Mouse (Mus musculus) myocyte (in vitro differentiated cells): ENCODE measurements around the gene Atad2b. TPM values are rescaled to one million over a fixed set of nuclear protein-coding genes. Genes with fewer than 3 reads are reported as not detected.

Experiments used
- H3K27me3 ChIP-seq: one replicate; pipeline ENCODE4 v1.6.1; 2011; ENCODE audit not compliant: control insufficient read depth, insufficient read depth, insufficient read length
- H3K36me3 ChIP-seq: one replicate; pipeline ENCODE4 v1.6.1; 2011; ENCODE audit not compliant: control insufficient read depth, insufficient read depth
- H3K4me2 ChIP-seq: one replicate; pipeline ENCODE4 v1.6.1; 2011; ENCODE audit warnings: low read depth, control low read depth
- H3K4me3 ChIP-seq: one replicate; pipeline ENCODE4 v1.5.1; 2011; ENCODE audit warnings: mild to moderate bottlenecking, control low read depth, moderate library complexity
- H3K79me2 ChIP-seq: one replicate; pipeline ENCODE4 v1.6.1; 2011; ENCODE audit not compliant: control insufficient read depth, insufficient read depth
- H3ac ChIP-seq: one replicate; pipeline ENCODE4 v1.6.1; 2011; ENCODE audit not compliant: control insufficient read depth, insufficient read length
- CEBPB ChIP-seq: IDR thresholded peaks from 2 replicates; pipeline ENCODE4 v1.6.1; 2011; ENCODE audit warnings: mild to moderate bottlenecking, moderate library complexity; ENCODE audit not compliant: poor library complexity, insufficient read depth, severe bottlenecking
- E2F4 ChIP-seq: IDR thresholded peaks from one replicate; pipeline ENCODE4 v1.6.1; 2011; ENCODE audit warnings: mild to moderate bottlenecking, control low read depth, moderate library complexity; ENCODE audit not compliant: insufficient read depth
- MAX ChIP-seq: IDR thresholded peaks from one replicate; pipeline ENCODE4 v1.6.1; 2011; ENCODE audit warnings: low read depth, mild to moderate bottlenecking, control low read depth
- MYOD1 ChIP-seq, 3 experiments: IDR thresholded peaks; one replicate each; pipeline ENCODE4 v1.6.1; 2011; ENCODE audit warnings: control low read depth in 2 of 3, low read depth in 2 of 3, mild to moderate bottlenecking in 2 of 3, moderate library complexity in 1 of 3; ENCODE audit not compliant: insufficient read length in 2 of 3, control insufficient read depth in 1 of 3
- MYOG ChIP-seq, 3 experiments: IDR thresholded peaks; one replicate each; pipeline ENCODE4 v1.6.1; 2011; ENCODE audit warnings: control low read depth in 2 of 3, low read depth in 2 of 3, mild to moderate bottlenecking in 2 of 3; ENCODE audit not compliant: insufficient read length in 2 of 3, control insufficient read depth in 1 of 3, insufficient read depth in 1 of 3
- POLR2A ChIP-seq: IDR thresholded peaks from one replicate; pipeline ENCODE4 v1.6.1; 2011; ENCODE audit warnings: low read depth, mild to moderate bottlenecking, control low read depth, moderate library complexity; ENCODE audit not compliant: insufficient read length
- POLR2AphosphoS2 ChIP-seq: IDR thresholded peaks from one replicate; pipeline ENCODE4 v1.6.1; 2011; ENCODE audit warnings: low read depth, control low read depth; ENCODE audit not compliant: insufficient read length
- REST ChIP-seq: IDR thresholded peaks from one replicate; pipeline ENCODE4 v1.6.1; 2011; ENCODE audit warnings: mild to moderate bottlenecking, control low read depth, moderate library complexity; ENCODE audit not compliant: insufficient read depth, insufficient read length
- SRF ChIP-seq: IDR thresholded peaks from one replicate; pipeline ENCODE4 v1.6.1; 2011; ENCODE audit warnings: low read depth; ENCODE audit not compliant: control insufficient read depth, insufficient read length
- TCF12 ChIP-seq: IDR thresholded peaks from one replicate; pipeline ENCODE4 v1.6.1; 2011; ENCODE audit warnings: mild to moderate bottlenecking, control low read depth; ENCODE audit not compliant: poor library complexity, insufficient read depth, severe bottlenecking
- TCF3 ChIP-seq: IDR thresholded peaks from one replicate; pipeline ENCODE4 v1.6.1; 2011; ENCODE audit warnings: low read depth, control low read depth; ENCODE audit not compliant: insufficient read length
- USF1 ChIP-seq: IDR thresholded peaks from one replicate; pipeline ENCODE4 v1.6.1; 2011; ENCODE audit warnings: low read depth, mild to moderate bottlenecking, control low read depth, moderate library complexity
- polyA plus RNA-seq: library from polyadenylated mRNA; unstranded; fragments of >200 nt; fragmentation: generic; extraction: Trizol; gene quantifications from one replicate; pipeline ENCODE4 v1.2.1, GENCODE M21; 2012; ENCODE audit warnings: missing spikeins

The Atad2b gene
- polyA plus RNA-seq, 1 experiment = 3.7 TPM

GRCm38 (mm10) chr12:5067590-5067989 lies 150.4 kb downstream of the Atad2b start:
- Histone ChIP-seq H3ac (no peak overlapping the region), H3K4me3 (no peak overlapping the region), H3K36me3 (no peaks in the 10 kb centered on the region), H3K4me2 (no peak overlapping the region), H3K27me3 (no peaks in the 10 kb centered on the region), H3K79me2 (no peaks in the 10 kb centered on the region)
- TF ChIP-seq USF1 (no peak), POLR2AphosphoS2 (no peak), SRF (no peak), TCF3 (no peak), TCF12 (no peak), MYOG (IDR thresholded peaks at IDR 0.05; ENCODE audit: control insufficient read depth in 1 of 3, insufficient read depth in 1 of 3, insufficient read length in 2 of 3, low read depth in 2 of 3) (no peak), CEBPB (no peak), E2F4 (no peak), MYOD1 (IDR thresholded peaks at IDR 0.05; ENCODE audit: control insufficient read depth in 1 of 3, insufficient read length in 2 of 3, low read depth in 2 of 3) (no peak), REST (no peak), POLR2A (no peak), MAX (no peak)

DNA sequence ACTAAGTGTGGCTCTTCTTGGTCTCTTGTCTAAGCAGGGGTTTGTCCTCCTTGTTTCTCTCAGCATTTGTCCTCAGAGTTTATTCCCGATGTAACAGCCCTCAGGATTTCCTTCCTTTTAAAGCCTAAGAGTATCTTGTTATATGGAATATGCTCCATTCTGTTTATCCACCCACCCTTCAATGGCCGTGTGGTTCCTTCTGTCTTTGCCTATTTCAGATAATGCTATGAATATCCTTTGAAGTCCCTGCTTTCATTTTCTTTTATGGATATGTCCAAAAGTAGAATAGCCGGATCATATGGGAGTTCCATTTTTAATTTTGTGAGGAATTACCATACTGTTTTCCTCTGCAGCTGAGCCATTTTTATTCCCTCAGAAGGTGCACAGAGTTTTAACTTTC lies 153.0 kb downstream of the Atad2b start:
- H3K4me3 ChIP-seq = no peak overlapping the region
- H3K4me2 ChIP-seq = no peak overlapping the region
- no peaks in the 10 kb centered on the region for H3K36me3 ChIP-seq
- H3ac ChIP-seq = no peak overlapping the region
- H3K79me2 ChIP-seq = no peaks in the 10 kb centered on the region
- no peaks in the 10 kb centered on the region for H3K27me3 ChIP-seq
- TF ChIP-seq POLR2AphosphoS2 = no peak
- TF ChIP-seq SRF = no peak
- TF ChIP-seq MAX = no peak
- TF ChIP-seq USF1 = no peak
- no peak for TF ChIP-seq REST
- no peak for TF ChIP-seq MYOG (IDR thresholded peaks at IDR 0.05; ENCODE audit: control insufficient read depth in 1 of 3, insufficient read depth in 1 of 3, insufficient read length in 2 of 3, low read depth in 2 of 3)
- no peak for TF ChIP-seq MYOD1 (IDR thresholded peaks at IDR 0.05; ENCODE audit: control insufficient read depth in 1 of 3, insufficient read length in 2 of 3, low read depth in 2 of 3)
- TF ChIP-seq POLR2A = no peak

DNA sequence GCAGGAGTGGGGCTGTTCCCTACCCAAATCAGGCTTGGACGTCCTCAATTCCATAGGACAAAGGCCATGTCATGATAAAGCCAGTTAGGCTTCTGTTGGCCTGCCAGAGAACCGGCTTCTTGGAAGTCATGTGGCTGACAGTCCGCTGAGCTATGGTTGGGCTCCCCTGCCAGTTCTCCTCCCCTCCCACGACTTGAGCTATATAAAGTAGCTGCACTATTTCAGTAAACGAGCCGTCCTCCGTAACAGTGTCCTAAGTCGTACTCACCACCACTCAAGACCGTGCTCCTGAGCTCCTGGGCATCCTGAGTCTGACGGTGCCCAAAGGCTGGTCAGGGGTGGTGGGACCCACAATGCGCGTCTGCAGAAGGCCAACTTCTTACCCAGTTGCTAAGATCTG lies 156.0 kb downstream of the Atad2b start:
- no peaks in the 10 kb centered on the region for H3K36me3 ChIP-seq
- H3K4me2 ChIP-seq = no peak overlapping the region
- no peak overlapping the region for H3ac ChIP-seq
- no peaks in the 10 kb centered on the region for H3K27me3 ChIP-seq
- no peaks in the 10 kb centered on the region for H3K79me2 ChIP-seq
- TF ChIP-seq SRF (no peak), REST (no peak), MYOD1 (IDR thresholded peaks at IDR 0.05; ENCODE audit: control insufficient read depth in 1 of 3, insufficient read length in 2 of 3, low read depth in 2 of 3) (no peak), POLR2A (no peak), POLR2AphosphoS2 (no peak), USF1 (no peak), TCF3 (no peak), MYOG (IDR thresholded peaks at IDR 0.05; ENCODE audit: control insufficient read depth in 1 of 3, insufficient read depth in 1 of 3, insufficient read length in 2 of 3, low read depth in 2 of 3) (no peak), TCF12 (no peak), MAX (no peak), E2F4 (no peak), CEBPB (no peak)
- H3K4me3 ChIP-seq = no peak overlapping the region

GRCm38 (mm10) chr12:5081480-5081879 lies 164.3 kb downstream of the Atad2b start:
- Histone ChIP-seq H3K36me3 (no peaks in the 10 kb centered on the region), H3ac (no peak overlapping the region), H3K4me2 (no peak overlapping the region), H3K4me3 (no peak overlapping the region), H3K79me2 (no peaks in the 10 kb centered on the region), H3K27me3 (no peaks in the 10 kb centered on the region)
- TF ChIP-seq REST (no peak), POLR2AphosphoS2 (no peak), USF1 (no peak), SRF (no peak), TCF12 (no peak), E2F4 (no peak), MYOG (IDR thresholded peaks at IDR 0.05; ENCODE audit: control insufficient read depth in 1 of 3, insufficient read depth in 1 of 3, insufficient read length in 2 of 3, low read depth in 2 of 3) (no peak), MYOD1 (IDR thresholded peaks at IDR 0.05; ENCODE audit: control insufficient read depth in 1 of 3, insufficient read length in 2 of 3, low read depth in 2 of 3) (no peak), TCF3 (no peak), CEBPB (no peak), MAX (no peak), POLR2A (no peak)

GRCm38 (mm10) chr12:5084714-5085113 lies 167.6 kb downstream of the Atad2b start:
- TF ChIP-seq POLR2AphosphoS2 (no peak), MYOD1 (IDR thresholded peaks at IDR 0.05; ENCODE audit: control insufficient read depth in 1 of 3, insufficient read length in 2 of 3, low read depth in 2 of 3) (no peak), E2F4 (no peak), TCF12 (no peak), TCF3 (no peak), POLR2A (no peak), REST (no peak), CEBPB (no peak), MAX (no peak), USF1 (no peak), SRF (no peak), MYOG (IDR thresholded peaks at IDR 0.05; ENCODE audit: control insufficient read depth in 1 of 3, insufficient read depth in 1 of 3, insufficient read length in 2 of 3, low read depth in 2 of 3) (no peak)
- Histone ChIP-seq H3K27me3 (no peaks in the 10 kb centered on the region), H3K4me2 (no peak overlapping the region), H3K4me3 (no peak overlapping the region), H3K79me2 (no peaks in the 10 kb centered on the region), H3ac (no peak overlapping the region), H3K36me3 (no peaks in the 10 kb centered on the region)
